Mouse (Mus musculus) liver, postnatal 0 days (tissue): ENCODE measurements around the gene Olfr92.

Experiments
- CTCF ChIP-seq: sonication (generic); IDR thresholded peaks from 2 replicates; pipeline ENCODE4 v1.5.1; 2016; ENCODE audit warnings: antibody characterized with exemption, low read depth
- EP300 ChIP-seq: IDR thresholded peaks from 2 replicates; pipeline ENCODE4 v1.6.1; 2016; ENCODE audit warnings: antibody characterized with exemption, low read depth, mild to moderate bottlenecking

DNA sequence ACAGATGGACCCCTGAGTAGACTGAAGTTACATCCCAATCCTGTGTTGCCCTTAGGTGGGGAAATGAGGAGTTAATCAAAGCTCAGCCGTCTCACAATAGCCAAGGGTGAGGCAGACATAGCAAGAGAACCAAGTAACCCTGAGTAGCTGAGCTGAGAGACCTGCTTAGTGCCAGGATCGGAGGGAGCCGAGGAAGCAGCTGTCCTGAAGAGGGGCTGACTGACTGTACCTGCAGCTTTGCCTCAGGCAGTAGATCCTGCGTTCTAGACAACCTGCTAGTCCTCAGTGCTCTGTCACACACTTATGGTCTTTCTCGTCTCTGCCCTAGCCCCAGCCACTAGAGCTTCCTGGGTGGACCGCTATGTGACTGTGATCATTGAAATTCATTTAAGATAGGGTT lies 44.7 kb downstream of the Olfr92 start:
- no peak for TF ChIP-seq CTCF
- TF ChIP-seq EP300 = no peak
